Mouse (Mus musculus) embryo, embryonic 11 days (tissue): ENCODE results near the gene Xirp1.

Experiments
- DNase-seq: peaks from one replicate; pipeline ENCODE4 v3.0.0-alpha.2; 2015

The Xirp1 gene

DNA sequence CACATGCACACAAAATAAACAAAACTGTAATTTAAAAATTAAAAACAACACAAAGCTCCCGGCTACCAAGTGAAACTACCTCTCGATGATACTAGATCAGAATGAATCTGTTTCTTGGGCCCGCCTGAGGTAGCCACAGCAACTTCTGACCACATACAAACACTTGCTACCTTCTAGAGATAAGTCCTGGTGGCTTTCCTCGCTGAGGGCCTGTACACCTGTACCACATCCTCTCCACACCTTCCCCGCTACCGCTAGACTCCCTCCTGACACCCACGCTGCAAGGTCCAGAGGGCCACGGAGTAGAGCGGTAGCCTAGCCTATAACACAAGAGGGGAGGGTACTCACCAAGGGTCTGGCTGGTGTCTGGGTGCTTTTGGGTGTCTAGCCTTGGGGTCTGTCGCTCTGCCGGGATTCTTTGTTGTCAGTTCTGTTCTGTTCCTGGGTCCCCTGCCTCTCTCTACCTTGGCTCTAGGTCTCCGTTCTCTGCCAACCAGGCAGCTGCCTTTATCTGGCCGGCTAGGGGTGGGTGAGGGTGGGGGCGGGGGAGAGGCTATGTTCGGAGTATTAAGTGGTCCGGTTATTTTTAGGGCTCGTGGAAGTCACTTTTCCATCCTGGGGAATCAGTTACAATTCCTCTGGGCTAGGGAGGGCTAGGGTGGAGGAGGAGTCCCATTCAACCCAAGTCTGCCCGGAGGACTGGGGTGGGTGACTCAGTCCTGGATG, at the start of gene Xirp1:
TSS of gene Xirp1 (minus strand) at position 513 of the 726 bp plus-strand sequence.
- no peak for DNase-seq

DNA sequence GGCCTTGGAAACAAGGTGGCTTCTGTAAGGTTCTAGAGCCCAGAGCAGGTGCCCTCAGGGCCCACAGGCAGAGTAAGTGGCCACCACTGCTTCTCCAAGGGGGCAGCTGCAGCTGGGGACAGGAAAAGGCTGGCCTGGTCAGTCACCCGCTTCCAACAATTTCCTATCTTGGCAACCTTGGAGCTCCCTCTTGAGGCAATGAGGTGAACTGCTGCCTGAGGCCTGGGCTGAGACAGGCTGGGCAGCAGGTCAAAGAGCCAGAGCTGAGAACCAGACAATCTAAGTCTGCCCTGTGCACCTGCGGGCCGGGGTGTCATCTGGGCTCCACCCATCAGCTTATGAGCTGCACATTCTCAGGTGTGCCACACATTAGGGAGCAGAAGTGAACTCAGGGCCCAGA, 49.8 kb upstream of the Xirp1 start:
- DNase-seq = peak; percentile 81

DNA sequence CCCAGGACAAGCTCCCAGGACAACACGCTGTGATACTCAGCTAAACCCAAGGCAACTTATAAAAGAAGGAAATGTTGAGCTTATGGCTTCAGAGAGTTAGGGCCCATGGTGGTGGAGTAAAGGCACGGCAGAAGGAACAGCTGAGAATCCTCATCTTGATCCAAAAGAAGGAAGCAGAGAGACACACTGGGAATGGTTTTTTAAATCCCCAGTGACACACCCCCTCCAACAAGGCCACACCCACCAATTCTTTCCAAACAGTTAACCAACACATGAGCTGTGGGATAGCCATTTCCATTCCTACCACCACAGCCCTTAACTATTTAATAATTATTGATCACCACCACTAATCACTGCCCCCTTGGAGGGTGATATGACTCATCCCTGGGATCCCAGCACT, 47.9 kb upstream of the Xirp1 start:
- DNase-seq = no peak

DNA sequence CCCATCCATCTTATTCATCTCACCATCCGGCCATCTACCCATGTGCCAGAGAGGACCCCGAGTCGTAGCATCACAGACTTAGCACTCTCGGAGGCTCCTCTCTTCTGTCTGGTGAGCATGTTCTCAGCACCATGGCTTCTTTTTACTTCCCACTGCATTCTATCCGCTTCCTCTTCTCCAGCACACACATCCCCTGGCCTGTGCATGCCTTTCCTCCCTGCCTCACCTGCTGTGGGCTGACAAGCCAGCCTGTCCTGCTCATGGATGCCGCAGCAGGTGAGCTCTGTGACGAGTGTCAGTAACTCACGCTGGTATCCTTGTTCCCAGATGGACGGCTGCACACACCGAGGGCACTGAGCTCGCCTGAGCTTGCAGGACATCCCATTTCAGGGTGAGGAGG, 46.4 kb upstream of the Xirp1 start, which contains the start of gene Cx3cr1:
TSS of gene Cx3cr1 (minus strand) at position 101 of the 400 bp plus-strand sequence.
- no peak for DNase-seq

DNA sequence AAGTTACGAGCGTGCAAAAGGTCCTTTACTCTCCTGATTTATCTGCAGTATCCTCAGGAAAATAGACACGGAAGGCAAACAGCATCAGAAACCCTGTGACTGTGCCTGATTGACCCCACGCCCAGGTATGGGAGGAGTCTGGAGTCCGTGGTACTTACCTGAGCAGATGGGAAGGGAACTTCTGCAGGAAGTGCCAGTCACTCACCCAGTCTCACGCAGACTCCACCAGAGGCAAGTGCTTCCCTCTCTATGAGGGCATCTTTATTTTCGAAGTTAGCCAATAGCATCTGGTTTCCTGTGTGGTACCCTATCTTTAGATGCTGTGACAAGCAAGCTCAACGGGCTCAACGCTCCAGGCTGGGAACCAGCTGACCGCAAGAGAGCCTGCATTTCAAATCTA, 44.6 kb upstream of the Xirp1 start:
- no peak for DNase-seq

DNA sequence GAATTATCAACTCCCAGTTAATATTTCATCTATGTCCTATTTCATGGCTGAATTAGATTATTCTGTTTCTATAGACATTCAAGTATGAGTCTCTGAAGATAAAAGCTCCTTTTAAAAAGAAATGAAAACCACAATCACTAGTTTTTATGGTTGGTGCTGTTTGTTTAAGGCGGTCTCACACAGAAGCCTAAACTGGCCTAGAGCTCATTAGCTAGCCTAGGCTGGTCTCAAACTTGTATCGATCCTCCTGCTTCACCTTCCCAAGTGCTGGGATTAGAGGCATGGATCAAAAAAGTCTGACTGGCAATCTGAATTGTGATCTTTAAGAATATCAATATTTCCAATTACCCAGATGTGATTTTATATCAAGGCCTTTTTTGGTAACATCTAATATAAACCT, 44.2 kb upstream of the Xirp1 start:
- DNase-seq = no peak

DNA sequence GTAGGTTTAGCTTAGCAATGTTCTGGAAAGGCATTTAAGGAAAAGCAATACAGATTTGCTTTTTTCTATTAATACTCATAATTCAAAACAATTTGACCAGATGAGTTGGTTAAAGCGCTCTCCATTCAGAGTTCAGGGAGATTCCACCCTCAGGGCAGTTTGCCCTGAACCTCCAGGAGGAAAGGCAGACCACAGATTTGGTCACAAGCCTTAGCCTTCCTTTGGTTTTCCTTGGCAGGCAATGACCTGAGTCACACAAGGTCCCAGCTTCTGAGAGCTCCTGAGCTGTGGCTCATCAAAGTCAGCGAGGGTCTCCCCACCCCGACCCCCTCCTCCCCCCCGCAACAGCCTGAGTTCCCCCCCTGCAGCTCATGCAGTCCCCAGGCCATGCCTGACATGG, 40.9 kb upstream of the Xirp1 start:
- DNase-seq = no peak

DNA sequence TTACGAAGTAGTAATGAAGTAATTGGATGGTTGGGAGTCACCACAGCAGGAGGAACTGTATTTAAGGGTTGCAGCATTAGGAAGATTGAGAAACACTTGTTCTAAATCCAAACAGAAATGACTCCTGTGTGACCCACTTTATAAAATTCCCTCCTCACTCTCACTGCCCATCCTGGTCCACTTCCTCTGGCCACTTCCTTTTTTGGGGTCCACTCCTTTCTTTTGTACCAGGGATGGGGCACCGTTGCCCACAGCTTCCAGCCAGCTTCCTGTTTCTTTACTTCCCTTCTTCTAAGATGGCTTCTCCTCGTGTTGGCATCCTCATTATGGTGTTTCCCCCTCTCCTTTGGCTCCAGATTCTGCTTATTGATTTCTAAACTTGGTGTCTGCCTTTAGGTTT, 35.3 kb upstream of the Xirp1 start:
- no peak for DNase-seq

DNA sequence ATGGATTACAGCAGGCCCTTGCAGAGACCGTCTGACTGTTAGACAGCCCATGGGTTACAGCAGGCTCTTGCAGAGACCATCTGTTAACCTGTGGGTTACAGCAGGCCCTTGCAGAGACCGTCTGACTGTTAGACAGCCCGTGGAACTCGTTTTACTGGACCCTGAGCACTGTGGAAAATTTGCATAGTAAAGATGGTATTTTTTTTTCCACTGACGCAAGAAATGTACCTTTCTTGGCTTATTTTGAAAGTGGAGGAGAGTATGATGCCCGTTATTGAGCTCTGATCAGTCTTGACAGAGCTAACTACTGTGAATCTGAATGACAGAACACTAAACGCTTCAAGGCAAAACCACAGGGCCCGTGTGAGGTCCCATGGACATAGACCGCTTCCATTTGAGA, 32.8 kb upstream of the Xirp1 start:
- no peak for DNase-seq

DNA sequence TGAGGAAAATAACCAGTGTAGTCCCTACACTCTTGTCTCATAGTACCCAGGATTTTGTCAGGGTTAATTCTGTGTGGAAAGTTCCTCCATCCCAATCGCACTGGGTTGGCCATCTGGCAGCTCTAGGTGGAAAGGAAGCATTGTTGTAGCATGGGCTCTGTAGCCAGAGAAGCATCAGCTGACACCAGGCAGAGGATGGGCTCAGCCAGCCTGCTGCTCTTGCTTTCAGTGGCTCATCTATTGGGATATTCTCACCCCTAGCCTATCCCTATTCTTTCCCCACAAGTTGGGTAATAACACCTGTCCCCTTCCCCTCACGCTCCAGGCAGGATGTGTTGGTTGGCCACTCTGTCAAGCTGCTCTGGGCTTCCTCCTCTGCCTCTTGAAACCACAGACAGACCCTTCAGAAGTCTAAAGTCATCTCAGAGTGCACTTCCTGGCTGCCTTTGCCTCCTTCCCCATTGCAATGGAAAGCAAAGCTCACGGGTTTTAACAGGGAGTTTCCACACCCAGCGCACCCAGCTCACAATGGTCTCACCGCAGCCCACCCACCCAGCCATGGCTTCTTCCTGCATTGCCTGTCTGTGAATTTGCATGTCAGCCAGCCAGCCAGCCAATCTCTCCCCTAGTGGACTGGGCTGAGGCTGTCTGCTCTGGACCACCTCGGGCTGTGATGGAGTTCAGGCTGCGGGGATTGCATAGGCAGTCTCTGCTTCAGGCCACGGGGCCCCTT, 31.3 kb upstream of the Xirp1 start:
- peak; percentile 41 for DNase-seq

DNA sequence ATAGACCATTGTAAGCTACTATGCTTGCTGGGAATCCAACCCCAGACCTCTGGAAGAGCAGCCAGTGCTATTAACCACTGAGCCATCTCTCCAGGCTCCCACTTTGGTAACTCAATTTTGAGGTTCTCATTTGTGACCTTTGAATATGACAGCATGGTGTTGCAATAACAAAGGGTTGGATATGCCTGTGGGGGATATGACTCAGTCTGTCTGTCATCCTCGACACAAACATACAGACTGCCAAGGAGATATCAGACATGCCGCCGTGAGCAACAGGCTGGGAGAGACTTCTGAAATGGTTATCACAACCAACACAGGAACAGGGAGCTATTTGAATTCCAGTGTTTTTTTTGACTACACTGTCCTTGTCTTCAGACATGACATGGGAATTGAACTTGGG, 26.0 kb upstream of the Xirp1 start:
- DNase-seq = no peak

DNA sequence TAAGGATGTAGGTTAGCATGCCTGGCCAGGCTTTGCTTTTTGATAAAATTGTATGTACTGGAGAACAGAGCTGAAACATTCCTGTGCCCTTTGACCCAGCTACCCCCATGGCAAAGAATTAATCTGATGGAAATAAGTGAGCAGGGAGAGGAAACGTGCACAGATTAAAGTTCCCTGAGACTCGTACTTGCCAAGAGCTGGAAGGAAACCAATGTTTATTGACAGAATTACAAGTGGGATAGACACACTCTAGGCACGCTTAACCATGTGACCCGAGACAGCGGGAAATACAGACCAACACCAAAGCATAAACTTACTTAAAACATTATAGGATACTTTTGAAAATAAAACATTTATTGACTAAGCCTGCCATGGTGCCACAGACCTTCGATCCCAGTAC, 25.1 kb upstream of the Xirp1 start:
- no peak for DNase-seq

DNA sequence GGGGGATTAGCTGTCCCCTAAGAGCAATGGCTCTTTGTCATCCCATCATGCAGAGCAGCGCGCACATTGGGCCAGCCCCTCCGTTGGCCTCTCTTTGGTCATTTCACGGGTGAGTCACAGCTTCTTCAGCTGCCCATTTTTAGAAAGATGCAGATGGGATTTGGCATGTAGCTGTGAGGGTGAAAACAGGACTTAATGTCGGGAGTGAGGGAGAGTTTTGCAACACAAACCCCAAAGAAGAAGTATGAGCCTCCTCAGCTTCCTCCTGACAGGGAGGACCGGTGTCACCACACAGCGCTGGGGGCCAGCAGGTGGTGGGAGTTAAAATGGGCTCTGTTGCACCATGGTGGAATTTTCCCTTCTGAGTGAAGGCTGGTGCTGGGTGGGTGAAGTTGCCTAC, 19.7 kb upstream of the Xirp1 start:
- DNase-seq = no peak

DNA sequence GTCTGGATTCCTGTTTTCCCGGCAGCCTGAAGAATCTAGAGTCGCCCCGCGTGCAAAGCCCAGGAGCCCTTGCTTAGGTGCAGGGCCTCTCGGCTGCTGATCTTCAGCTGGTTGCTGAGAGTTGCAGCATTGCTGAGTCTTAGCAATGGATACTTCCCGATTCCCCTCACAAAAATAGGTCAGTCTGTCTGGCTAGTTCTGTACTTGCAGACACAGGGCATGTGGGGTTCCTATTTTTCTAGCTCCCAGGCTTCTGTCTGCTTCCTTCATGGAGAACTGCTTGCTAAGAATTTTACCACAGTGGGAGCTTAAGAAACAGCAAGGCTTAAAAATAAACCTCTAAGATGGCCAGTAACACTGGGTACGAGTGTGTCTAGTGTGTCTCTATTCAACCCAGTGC, 14.0 kb upstream of the Xirp1 start:
- no peak for DNase-seq

DNA sequence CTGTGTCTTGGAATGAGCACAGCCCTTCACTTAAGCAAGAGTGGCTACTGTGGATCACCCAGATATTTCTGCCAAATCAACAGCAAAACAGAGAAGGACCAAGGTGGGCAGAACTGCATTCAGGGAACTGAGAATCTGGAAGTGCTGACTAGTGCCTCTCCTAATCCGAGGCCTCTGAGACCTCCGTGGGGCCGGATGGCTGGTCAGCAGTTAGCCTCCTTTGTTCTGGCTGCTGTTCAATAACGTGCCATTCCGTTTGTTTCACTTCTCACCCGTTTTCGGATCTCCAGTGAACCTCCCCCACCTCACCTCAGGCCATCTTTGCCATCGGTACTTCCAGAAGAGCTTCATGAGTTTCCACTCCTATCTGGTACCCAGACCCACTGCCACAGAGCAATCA, 11.0 kb upstream of the Xirp1 start:
- DNase-seq = no peak

DNA sequence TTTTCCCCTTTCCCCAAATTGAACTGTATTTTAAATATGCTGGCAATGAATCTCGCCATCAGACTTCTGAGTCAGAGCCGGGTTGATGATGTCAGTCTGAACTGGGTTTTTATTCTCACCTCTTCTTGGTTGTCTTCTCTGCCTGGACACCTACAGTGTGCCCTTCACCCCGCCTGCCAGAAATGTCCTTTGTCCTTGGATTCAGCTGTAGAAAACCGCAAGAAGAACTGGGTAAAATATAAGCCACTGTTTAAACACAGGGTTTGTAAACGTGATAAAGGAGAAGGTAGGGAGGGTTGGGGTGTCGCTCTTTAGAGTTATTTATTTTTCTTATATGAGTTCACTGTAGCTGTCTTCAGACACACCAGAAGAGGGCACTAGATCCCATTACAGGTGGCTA, 9.3 kb upstream of the Xirp1 start:
- DNase-seq = no peak

DNA sequence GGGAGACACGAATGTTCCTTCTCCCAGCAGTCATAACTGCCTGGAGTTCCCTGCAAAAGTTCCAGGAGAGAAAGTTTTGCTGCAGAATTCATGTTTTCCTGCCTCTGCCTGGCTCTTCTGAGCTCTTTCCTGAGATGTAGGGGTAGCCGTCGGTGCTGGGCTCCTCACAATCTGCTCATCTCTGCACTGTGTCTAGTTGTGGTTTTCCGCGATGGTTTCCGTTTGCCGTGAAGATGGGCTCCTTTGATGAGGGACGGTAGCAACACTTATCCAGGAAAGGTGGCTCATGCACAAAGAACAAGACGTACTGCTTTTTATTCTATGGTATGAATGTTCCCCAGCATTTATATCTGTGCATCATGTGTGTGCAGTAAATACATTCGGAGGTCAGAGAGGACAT, 7.0 kb upstream of the Xirp1 start:
- DNase-seq = no peak

DNA sequence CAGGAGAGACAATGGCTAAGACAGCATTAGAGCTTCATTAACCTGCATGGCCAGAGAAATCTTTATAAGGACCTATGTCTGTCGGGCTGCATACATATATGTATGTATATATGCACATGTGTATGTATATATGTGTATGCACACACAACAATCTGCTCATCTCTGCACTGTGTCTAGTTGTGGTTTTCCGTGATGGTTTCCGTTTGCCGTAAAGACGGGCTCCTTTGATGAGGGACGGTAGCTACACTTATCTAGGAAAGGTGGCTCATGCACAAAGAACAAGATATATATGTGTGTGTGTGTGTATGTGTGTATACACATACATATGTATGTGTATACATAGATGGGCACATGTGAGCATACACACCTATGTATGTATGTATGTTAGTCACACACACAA, 6.5 kb upstream of the Xirp1 start:
- DNase-seq = no peak

DNA sequence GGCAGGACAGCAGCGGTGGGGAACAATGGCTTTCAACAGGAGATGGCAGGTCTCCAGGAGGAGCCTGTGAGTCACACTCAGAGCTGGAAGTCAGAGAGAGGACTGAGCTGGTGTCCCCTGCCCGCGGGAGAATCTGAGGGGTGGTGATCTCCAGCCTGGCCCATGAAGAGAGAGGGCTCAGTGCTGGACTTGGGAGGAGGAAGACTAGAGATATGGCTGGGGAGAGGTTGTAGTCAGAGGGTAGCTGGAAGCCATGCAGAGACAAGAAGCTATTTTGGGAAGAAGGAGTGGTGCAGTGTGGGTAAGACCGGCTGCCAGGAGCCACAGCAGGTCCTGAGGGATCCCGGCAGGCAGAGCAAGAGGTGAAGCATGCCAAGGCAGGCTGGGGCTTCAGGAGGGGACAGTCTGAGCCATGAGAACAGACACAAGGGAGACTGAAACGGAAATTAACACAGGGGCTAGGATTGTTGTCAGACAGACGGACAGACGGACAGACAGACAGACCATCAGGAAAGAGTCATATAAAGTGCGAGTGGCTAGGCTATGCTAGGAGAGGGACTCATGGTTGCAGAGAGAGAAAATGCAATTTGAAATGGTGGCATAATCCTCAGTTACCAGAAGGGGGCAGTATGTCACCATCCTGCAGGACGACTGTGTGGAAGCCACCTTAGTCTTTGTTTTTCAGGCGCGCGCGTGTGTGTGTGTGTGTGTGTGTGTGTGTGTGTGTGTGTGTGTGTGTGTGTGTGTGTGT, 4.2 kb upstream of the Xirp1 start:
- DNase-seq = peak; percentile 80

DNA sequence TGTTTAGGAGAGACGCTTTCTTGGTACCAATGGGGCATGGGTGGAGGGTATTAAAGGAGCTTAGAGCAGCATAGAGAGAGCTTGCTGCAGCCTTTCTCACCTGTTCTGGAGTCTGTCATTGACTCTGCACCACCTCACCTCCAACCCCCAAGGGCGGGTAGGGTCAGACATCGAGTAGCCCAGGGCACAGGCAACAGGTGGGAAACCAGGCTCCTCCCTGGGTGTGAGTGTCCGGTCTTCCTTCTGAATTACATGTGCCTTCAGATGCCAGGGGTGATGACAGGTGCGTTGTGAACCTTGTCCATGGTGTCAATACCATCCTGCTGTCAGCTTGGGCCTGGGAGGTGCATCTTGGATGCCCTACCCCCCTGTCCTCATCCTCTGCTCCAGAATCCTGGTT, 1.2 kb upstream of the Xirp1 start:
- no peak for DNase-seq

DNA sequence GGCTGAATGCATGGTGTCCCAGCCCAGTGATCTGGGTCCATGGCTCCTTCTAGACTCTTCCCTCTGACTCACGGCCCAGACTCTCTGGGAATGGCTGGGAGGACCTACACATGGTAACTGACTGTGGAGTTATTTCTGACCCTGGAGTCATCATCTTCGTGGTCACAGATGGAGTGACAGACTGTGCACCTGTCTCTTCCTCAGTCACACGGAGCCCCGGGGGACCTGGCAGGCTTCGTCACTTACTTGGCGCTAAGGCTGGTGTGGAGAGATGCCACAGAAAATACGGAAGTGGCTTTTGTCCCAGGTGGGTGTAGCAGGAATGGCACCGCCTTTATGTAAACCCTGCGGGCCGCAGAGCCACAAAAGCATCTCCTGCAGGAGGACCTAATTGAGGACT, 773 bp upstream of the Xirp1 start:
- no peak for DNase-seq

DNA sequence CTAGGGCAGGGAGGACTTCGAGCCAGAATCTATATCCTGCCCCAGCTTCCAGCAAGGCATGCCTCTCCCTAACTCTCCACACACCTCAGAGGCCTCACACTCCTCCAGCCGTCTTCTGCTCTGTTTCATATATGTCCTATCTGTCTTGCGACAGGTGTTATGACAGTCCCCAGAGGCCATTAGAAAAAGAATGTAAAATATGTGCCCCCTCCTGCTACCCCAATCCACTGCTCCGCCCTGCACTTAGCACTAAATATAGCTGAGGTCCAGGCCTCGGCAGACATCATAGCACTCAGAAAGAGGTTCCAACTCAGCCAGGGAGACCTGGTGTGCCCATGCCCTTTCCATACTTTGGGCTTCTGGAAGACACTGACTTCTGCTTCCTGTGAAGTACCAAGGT, 2.2 kb downstream of the Xirp1 start:
- no peak for DNase-seq

DNA sequence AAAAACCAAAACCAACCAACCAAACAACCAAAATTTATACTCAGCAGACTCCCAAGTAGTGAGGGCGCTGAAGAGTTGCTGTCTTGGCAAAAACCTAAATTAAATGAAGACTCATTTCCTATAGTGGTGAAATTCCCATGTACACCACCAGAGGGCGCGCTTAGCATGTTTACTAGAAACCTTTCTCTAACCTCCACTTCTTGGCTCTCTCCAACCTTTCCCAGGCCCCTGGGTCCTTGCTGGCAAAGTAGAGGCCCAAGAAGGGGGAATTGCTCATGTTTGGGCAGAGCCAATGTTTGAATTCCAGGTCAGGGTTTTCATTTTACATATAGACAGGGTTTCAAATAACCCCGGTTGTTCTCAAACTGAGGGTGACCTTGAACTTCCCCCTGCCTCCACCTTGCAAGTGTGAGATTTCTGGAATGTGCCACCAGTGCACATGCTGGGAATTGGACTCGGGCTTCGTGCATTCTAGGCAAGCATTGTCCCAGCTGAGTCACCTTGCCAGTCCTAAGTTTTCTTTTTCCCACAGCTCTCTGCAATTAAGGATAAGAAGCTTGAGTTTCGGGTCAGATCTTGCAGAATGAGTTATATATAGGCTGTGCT, 3.0 kb downstream of the Xirp1 start:
- peak; percentile 80 for DNase-seq

DNA sequence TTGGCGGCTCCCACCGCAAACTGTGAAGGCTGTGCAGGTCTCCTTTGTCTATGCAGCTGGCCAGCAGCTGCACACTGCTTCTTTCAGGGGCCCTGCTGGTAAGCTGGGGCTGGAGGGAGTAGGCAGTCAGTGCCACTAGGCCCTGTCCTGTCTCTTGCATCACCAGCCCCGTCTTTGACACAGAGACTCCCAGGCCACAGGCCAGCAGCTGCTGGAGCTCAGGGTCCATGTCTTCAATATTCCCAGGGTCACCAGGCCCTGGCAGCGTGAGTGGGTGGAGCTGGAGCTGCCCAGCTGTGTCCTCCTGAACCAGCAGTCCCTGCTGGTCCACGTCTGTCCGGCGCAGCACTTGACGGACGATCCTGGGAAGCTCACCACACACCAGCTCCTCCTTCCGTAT, 6.4 kb downstream of the Xirp1 start:
- DNase-seq = no peak
